Mouse (Mus musculus) midbrain, embryonic 11.5 days (tissue): Measurements from ENCODE around the gene Fbxw18. TPM values are rescaled to one million over a fixed set of nuclear protein-coding genes. Genes with fewer than 3 reads are reported as not detected.
A peak's percentile ranks its signal among the peaks of the same experiment; 100 is the strongest.
"Not testable (repeated sequence)": the region's sequence is repeated elsewhere in the genome, so short reads cannot be mapped to it uniquely, and the experiment has no call there.

Source experiments
- ATAC-seq: fragments of 200-750 bp; cut with Nextera tagmentation; 2 replicates; pipeline ENCODE4 v1.8.0; 2017; ENCODE audit warnings: moderate TSS enrichment, moderate library complexity; ENCODE audit not compliant: low FRiP score
- DNase-seq: peaks from one replicate; pipeline ENCODE4 v3.0.0; 2015; ENCODE audit warnings: low spot score; ENCODE audit errors: missing footprints
- H3K27ac ChIP-seq: fragments of 300-500 bp; sonication (generic); 2 replicates; pipeline ENCODE4 v1.5.1; 2014; ENCODE audit warnings: low read depth, low read length
- H3K27me3 ChIP-seq: fragments of 300-500 bp; sonication (generic); 2 replicates; pipeline ENCODE4 v1.6.1; 2014; ENCODE audit warnings: mild to moderate bottlenecking, low read length, moderate library complexity, mixed read lengths; ENCODE audit not compliant: control insufficient read depth, insufficient read depth
- H3K36me3 ChIP-seq: fragments of 300-500 bp; sonication (generic); 2 replicates; pipeline ENCODE4 v1.6.1; 2014; ENCODE audit warnings: mild to moderate bottlenecking, low read length, moderate library complexity, mixed read lengths; ENCODE audit not compliant: control insufficient read depth, insufficient read depth
- H3K4me1 ChIP-seq: fragments of 300-500 bp; sonication (generic); 2 replicates; pipeline ENCODE4 v1.6.1; 2014; ENCODE audit warnings: low read length; ENCODE audit not compliant: control insufficient read depth, insufficient read depth
- H3K4me2 ChIP-seq: fragments of 300-500 bp; sonication (generic); 2 replicates; pipeline ENCODE4 v1.6.1; 2014; ENCODE audit warnings: mild to moderate bottlenecking, moderate library complexity
- H3K4me3 ChIP-seq: fragments of 300-500 bp; sonication (generic); 2 replicates; pipeline ENCODE4 v1.5.1; 2014; ENCODE audit warnings: low read depth, low read length
- H3K9ac ChIP-seq: fragments of 300-500 bp; sonication (generic); 2 replicates; pipeline ENCODE4 v1.6.1; 2014; ENCODE audit warnings: low read length
- H3K9me3 ChIP-seq: fragments of 300-500 bp; sonication (generic); 2 replicates; pipeline ENCODE4 v1.6.1; 2016; ENCODE audit warnings: low read length; ENCODE audit not compliant: control insufficient read depth
- WGBS: fragments of 180-500 bp; shearing (Covaris S2); extraction: QIAGEN DNeasy Blood & Tissue Kit; methylation state at CpG from one replicate; pipeline ENCODE4 v1.1.7; 2014; 5-methylcytosine and 5-hydroxymethylcytosine counted together
- polyA plus RNA-seq: library from polyadenylated mRNA; unstranded; fragments of >200 nt; fragmentation: Nextera tagmentation; extraction: Ambion mirVana; gene quantifications from 2 replicates; pipeline ENCODE4 v1.2.1, GENCODE M21; 2014

Gene Fbxw18
- polyA plus RNA-seq = not detected in 2 replicates

GRCm38 (mm10) chr9:109702600-109702999, at the start of gene Fbxw18:
Gene Fbxw18, minus strand, starts transcription at chr9:109702700.
- H3K27me3 ChIP-seq, H3K4me2 ChIP-seq, H3K36me3 ChIP-seq, ATAC-seq, DNase-seq, H3K27ac ChIP-seq, H3K9ac ChIP-seq, H3K9me3 ChIP-seq, H3K4me1 ChIP-seq, H3K4me3 ChIP-seq: not testable (repeated sequence)
- 77% methylated on average over 4 of the region's 4 CpGs for WGBS

GRCm38 (mm10) chr9:109745989-109746388, 43.5 kb upstream of the Fbxw18 start, which contains the start of gene Fbxw26:
Gene Fbxw26, minus strand, starts transcription at chr9:109746089.
- not testable (repeated sequence) for H3K9ac ChIP-seq, DNase-seq, H3K4me2 ChIP-seq, H3K27me3 ChIP-seq, H3K4me3 ChIP-seq, H3K9me3 ChIP-seq, H3K36me3 ChIP-seq, H3K4me1 ChIP-seq, ATAC-seq, H3K27ac ChIP-seq
- WGBS = 84% methylated on average over 3 of the region's 3 CpGs

GRCm38 (mm10) chr9:109685299-109685698, 17.2 kb downstream of the Fbxw18 start:
- ATAC-seq (no peak), DNase-seq (peak; percentile 86)
- Histone ChIP-seq H3K4me2 (no peak overlapping the region), H3K9me3 (no peaks in the 10 kb centered on the region), H3K27me3 (no peaks in the 10 kb centered on the region), H3K4me1 (no peaks in the 10 kb centered on the region), H3K27ac (no peak overlapping the region), H3K36me3 (no peaks in the 10 kb centered on the region), H3K4me3 (no peak overlapping the region), H3K9ac (no peak overlapping the region)
- WGBS = 14% methylated on average over 1 of the region's 1 CpGs

- H3K27me3 ChIP-seq, DNase-seq, H3K27ac ChIP-seq, ATAC-seq, H3K4me1 ChIP-seq, H3K9me3 ChIP-seq, H3K4me2 ChIP-seq, H3K36me3 ChIP-seq, H3K9ac ChIP-seq, H3K4me3 ChIP-seq: not testable (repeated sequence)
- 67% methylated on average over 2 of the region's 2 CpGs for whole genome bisulfite sequencing
Observed at GRCm38 (mm10) chr9:109664552-109664951, 37.9 kb downstream of the Fbxw18 start, which contains the start of gene Fbxw25. Gene Fbxw25, minus strand, starts transcription at chr9:109664652.

Other genes with a start within 250 kb of the Fbxw18 start
- gene Fbxw19, start 206.8 kb downstream of the Fbxw18 start, polyA plus RNA-seq = not detected in 2 replicates
- gene Fbxw15, start 134.4 kb downstream of the Fbxw18 start, polyA plus RNA-seq = not detected in 2 replicates
- not detected in 2 replicates for gene Fbxw24, start 76.6 kb downstream of the Fbxw18 start, polyA plus RNA-seq
- not detected in 2 replicates for gene Fbxw25, start 38.0 kb downstream of the Fbxw18 start, polyA plus RNA-seq
- 0.07 TPM in 1 of 2 replicates, not detected in the other for gene Fbxw26, start 43.4 kb upstream of the Fbxw18 start, polyA plus RNA-seq
- gene Fbxw27, start 88.0 kb upstream of the Fbxw18 start, polyA plus RNA-seq = not detected in 2 replicates
- not detected in 2 replicates for gene Spink8, start 109.6 kb upstream of the Fbxw18 start, polyA plus RNA-seq
- gene Nme6, start 130.0 kb upstream of the Fbxw18 start, polyA plus RNA-seq = 96.6 and 98.4 TPM in 2 replicates
- gene Camp, start 146.9 kb upstream of the Fbxw18 start, polyA plus RNA-seq = 0.25 and 0.30 TPM in 2 replicates
- 33.6 and 36.9 TPM in 2 replicates for gene Cdc25a, start 172.9 kb upstream of the Fbxw18 start, polyA plus RNA-seq
- gene Map4, start 228.8 kb upstream of the Fbxw18 start, polyA plus RNA-seq = 80.1 and 81.4 TPM in 2 replicates